Mouse (Mus musculus) kidney, adult 2 months (tissue): ENCODE data around the gene Dapk1. TPM values are rescaled to one million over a fixed set of nuclear protein-coding genes. Genes with fewer than 3 reads are reported as not detected.

Source experiments
- DNase-seq: peaks from one replicate; pipeline ENCODE4 v3.0.0; 2021
- H3K27ac ChIP-seq: fragments of 200-500 bp; 2 replicates; pipeline ENCODE4 v1.5.1; 2012; ENCODE audit warnings: low read depth, low read length, control low read depth, inconsistent platforms; ENCODE audit not compliant: insufficient read depth
- H3K27me3 ChIP-seq: fragments of 200-500 bp; replicated peaks from 2 replicates; pipeline ENCODE4 v1.6.1; 2012; ENCODE audit warnings: mild to moderate bottlenecking, moderate library complexity, low read length, inconsistent platforms; ENCODE audit not compliant: control insufficient read depth, insufficient read depth
- H3K36me3 ChIP-seq: fragments of 200-500 bp; 2 replicates; pipeline ENCODE4 v1.6.1; 2012; ENCODE audit warnings: mild to moderate bottlenecking, moderate library complexity, low read length, inconsistent platforms; ENCODE audit not compliant: control insufficient read depth, insufficient read depth
- H3K4me1 ChIP-seq: fragments of 200-500 bp; 2 replicates; pipeline ENCODE4 v1.6.1; 2011; ENCODE audit warnings: low read length; ENCODE audit not compliant: control insufficient read depth, insufficient read depth
- H3K4me3 ChIP-seq: fragments of 200-500 bp; 2 replicates; pipeline ENCODE4 v1.5.1; 2011; ENCODE audit warnings: mild to moderate bottlenecking, low read depth, low read length, control low read depth; ENCODE audit not compliant: insufficient read depth
- CTCF ChIP-seq: fragments of 200-500 bp; conservative IDR thresholded peaks from 2 replicates; pipeline ENCODE4 v1.5.1; 2011; ENCODE audit warnings: low read depth, mild to moderate bottlenecking, control low read depth, low read length, moderate library complexity, mixed read lengths; ENCODE audit not compliant: insufficient read depth, insufficient read length
- POLR2A ChIP-seq: fragments of 200-500 bp; IDR thresholded peaks from one replicate; pipeline ENCODE4 v1.6.1; 2011; ENCODE audit warnings: low read depth, low read length, control low read depth
- WGBS: fragments of 180-500 bp; shearing (Covaris S2); methylation state at CpG from one replicate; pipeline ENCODE4 v1.1.7; 2018; 5-methylcytosine and 5-hydroxymethylcytosine counted together
- polyA plus RNA-seq: library from polyadenylated mRNA; depleted of rRNA; stranded (reverse); fragments of >200 nt; gene quantifications from 2 replicates; pipeline ENCODE4 v1.2.3, GENCODE M21; 2012

Gene Dapk1
- polyA plus RNA-seq, 1 experiment, result 39.5 TPM

- H3K27ac ChIP-seq, result no peak overlapping the region
- DNase-seq, result no peak
- no peaks in the 10 kb centered on the region for H3K36me3 ChIP-seq
- no peaks in the 10 kb centered on the region for H3K27me3 ChIP-seq
- H3K4me3 ChIP-seq, result no peak overlapping the region
- no peak for TF ChIP-seq POLR2A
- no peak for TF ChIP-seq CTCF
- H3K4me1 ChIP-seq, result peaks cover 28% of the 10 kb centered on the region
- WGBS, result 87% methylated on average over 4 of the region's 4 CpGs
Measured at GRCm38 (mm10) chr13:60687462-60687861, 85.7 kb downstream of the Dapk1 start.

- Histone ChIP-seq H3K4me3 (no peak overlapping the region), H3K27ac (no peak overlapping the region), H3K4me1 (peaks cover 28% of the 10 kb centered on the region), H3K36me3 (no peaks in the 10 kb centered on the region), H3K27me3 (no peaks in the 10 kb centered on the region)
- 62% methylated on average over 7 of the region's 7 CpGs for WGBS
- no peak for TF ChIP-seq CTCF
- no peak for TF ChIP-seq POLR2A
- no peak for DNase-seq
Measured at GRCm38 (mm10) chr13:60687891-60688290, 86.1 kb downstream of the Dapk1 start.

DNA sequence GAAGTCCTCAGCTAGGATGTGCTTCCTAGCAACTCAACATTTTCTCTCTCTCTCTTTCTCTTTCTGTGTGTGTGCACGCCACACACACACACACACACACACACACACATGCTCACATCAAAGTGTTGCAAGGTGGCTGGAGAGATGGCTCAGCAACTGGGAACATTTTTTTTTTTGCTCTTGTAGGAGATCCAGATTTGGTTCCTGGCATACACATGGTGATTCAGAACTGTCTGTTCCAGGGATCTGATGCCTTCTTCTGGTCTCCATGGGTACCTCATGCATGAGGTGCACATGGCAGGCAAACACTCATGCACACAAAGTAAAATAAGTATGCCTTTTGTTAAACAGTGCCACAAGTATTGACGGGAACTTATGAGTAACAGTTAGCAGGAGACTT is 89.2 kb downstream of the Dapk1 start:
- Histone ChIP-seq H3K36me3 (no peaks in the 10 kb centered on the region), H3K27me3 (no peaks in the 10 kb centered on the region), H3K4me1 (peaks cover 8% of the 10 kb centered on the region; the same call in 1 of the 2 replicates), H3K4me3 (no peak overlapping the region), H3K27ac (no peak overlapping the region)
- no peak for DNase-seq
- 92% methylated on average over 2 of the region's 2 CpGs for WGBS
- no peak for TF ChIP-seq CTCF
- no peak for TF ChIP-seq POLR2A

- no peak for DNase-seq
- H3K36me3 ChIP-seq, result no peaks in the 10 kb centered on the region
- H3K27ac ChIP-seq, result no peak overlapping the region
- H3K27me3 ChIP-seq, result no peaks in the 10 kb centered on the region
- 97% methylated on average over 3 of the region's 3 CpGs for WGBS
- H3K4me3 ChIP-seq, result no peak overlapping the region
- peaks cover 3% of the 10 kb centered on the region; the same call in 1 of the 2 replicates for H3K4me1 ChIP-seq
- no peak for TF ChIP-seq CTCF
- no peak for TF ChIP-seq POLR2A
Measured at GRCm38 (mm10) chr13:60691940-60692339, 90.2 kb downstream of the Dapk1 start.

DNA sequence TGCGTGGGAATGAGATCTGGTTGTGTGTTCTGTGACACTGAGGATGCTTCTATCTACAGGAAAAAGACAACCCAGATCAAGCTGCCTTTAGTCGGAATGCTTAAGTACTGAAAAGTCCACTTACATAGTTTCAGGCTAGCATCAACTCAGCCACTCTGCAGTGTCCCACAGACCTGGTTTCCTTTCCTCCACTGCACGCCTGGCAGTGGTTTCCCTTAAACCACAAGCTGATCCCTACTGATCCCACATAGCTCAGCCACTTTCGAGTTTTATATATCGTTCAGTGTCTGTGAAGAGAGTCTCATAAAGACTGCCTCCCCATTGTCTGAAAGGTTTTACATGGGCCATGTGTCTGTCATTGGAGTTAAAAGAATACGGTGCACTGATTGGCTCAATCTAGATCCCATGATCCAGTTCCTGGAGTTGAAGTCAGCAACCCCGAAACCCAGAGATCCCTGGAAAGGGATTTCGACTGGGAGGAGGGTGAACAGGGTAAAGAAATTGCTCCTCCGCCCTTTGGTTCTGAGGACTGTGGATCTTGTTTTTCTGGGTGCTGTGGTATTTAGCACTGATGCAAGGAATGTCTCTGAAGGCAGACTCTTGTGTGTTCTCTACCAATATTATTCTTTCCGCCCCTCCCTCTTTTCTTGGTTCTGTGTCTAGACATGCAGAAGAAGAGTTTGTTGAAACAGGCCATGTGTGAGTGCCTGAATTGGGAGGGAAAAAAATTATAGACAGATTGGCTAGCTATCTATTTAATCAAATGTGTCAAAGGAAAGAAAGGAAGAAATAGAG is 93.6 kb downstream of the Dapk1 start:
- no peak overlapping the region for H3K27ac ChIP-seq
- no peaks in the 10 kb centered on the region for H3K36me3 ChIP-seq
- H3K4me3 ChIP-seq, result no peak overlapping the region
- no peak for TF ChIP-seq POLR2A
- TF ChIP-seq CTCF, result no peak
- H3K4me1 ChIP-seq, result no peaks in the 10 kb centered on the region; the same call in 1 of the 2 replicates
- DNase-seq, result no peak
- no peaks in the 10 kb centered on the region for H3K27me3 ChIP-seq
- whole genome bisulfite sequencing, result 65% methylated on average over 10 of the region's 10 CpGs

- H3K27me3 ChIP-seq, result no peaks in the 10 kb centered on the region
- no peaks in the 10 kb centered on the region for H3K36me3 ChIP-seq
- no peak overlapping the region for H3K27ac ChIP-seq
- TF ChIP-seq CTCF (no peak), POLR2A (no peak)
- no peaks in the 10 kb centered on the region; the same call in 1 of the 2 replicates for H3K4me1 ChIP-seq
- 82% methylated on average over 14 of the region's 14 CpGs for WGBS
- DNase-seq, result no peak
- H3K4me3 ChIP-seq, result no peak overlapping the region
Measured at GRCm38 (mm10) chr13:60696323-60696722, 94.6 kb downstream of the Dapk1 start.

- no peak for DNase-seq
- Histone ChIP-seq H3K27ac (no peak overlapping the region), H3K4me3 (no peak overlapping the region), H3K27me3 (no peaks in the 10 kb centered on the region), H3K36me3 (no peaks in the 10 kb centered on the region), H3K4me1 (peaks cover 3% of the 10 kb centered on the region; the same call in 1 of the 2 replicates)
- no peak for TF ChIP-seq POLR2A
- no peak for TF ChIP-seq CTCF
- 86% methylated on average over 8 of the region's 8 CpGs for WGBS
Measured at GRCm38 (mm10) chr13:60696741-60697140, 95.0 kb downstream of the Dapk1 start.
